Mouse (Mus musculus): ENCODE results near the gene Fbxl17. TPM values are rescaled to one million over a fixed set of nuclear protein-coding genes. Genes with fewer than 3 reads are reported as not detected.

The Fbxl17 gene
- polyA plus RNA-seq, 1 experiment from 2014 or later: 4.3 TPM

DNA sequence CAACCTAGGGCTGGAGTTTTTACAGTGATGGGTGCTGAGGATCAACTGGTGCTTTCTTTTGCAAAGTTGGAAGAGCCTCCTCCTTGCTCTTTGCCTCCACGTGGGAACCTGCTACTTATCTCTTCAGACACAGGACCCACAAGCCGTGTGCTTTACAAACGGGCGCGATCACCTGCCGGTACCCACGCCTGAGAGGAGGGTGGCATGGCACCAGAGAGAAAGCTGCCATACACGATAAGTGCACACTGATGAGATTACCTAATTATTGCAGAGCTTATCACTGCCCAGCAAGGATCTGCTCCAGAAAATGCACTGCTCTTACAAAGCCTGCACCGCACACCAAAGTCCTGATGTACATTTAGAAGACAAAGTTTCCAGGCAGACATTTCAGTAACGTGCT, 187.5 kb downstream of the Fbxl17 start:
- no peaks in the 10 kb centered on the region for H3K4me1 ChIP-seq (replicated peaks; ENCODE audit: control insufficient read depth, insufficient read depth, low read length)
- no peak overlapping the region for H3K4me2 ChIP-seq (replicated peaks; ENCODE audit: low read depth)
- no peak for ATAC-seq
- H3K9me3 ChIP-seq (ENCODE audit: control insufficient read depth): no peaks in the 10 kb centered on the region
- no peaks in the 10 kb centered on the region for H3K27me3 ChIP-seq (replicated peaks; ENCODE audit: control insufficient read depth, insufficient read depth, low read length)
- no peak overlapping the region for H3K4me3 ChIP-seq (ENCODE audit: low read depth, low read length)
- no peak overlapping the region for H3K9ac ChIP-seq (ENCODE audit: low read depth, low read length)
- H3K27ac ChIP-seq (ENCODE audit: low read depth, low read length): no peak overlapping the region
- WGBS: 85% methylated on average over 10 of the region's 10 CpGs
- no peak for TF ChIP-seq CTCF (IDR thresholded peaks at IDR 0.05; ENCODE audit: low read depth)
- no peaks in the 10 kb centered on the region for H3K36me3 ChIP-seq (ENCODE audit: control insufficient read depth, insufficient read depth)

- 81% methylated on average over 3 of the region's 3 CpGs for WGBS
- no peak overlapping the region for H3K4me2 ChIP-seq (replicated peaks; ENCODE audit: low read depth)
- no peaks in the 10 kb centered on the region for H3K4me1 ChIP-seq (replicated peaks; ENCODE audit: control insufficient read depth, insufficient read depth, low read length)
- no peak overlapping the region for H3K9ac ChIP-seq (ENCODE audit: low read depth, low read length)
- no peak for ATAC-seq
- no peaks in the 10 kb centered on the region for H3K27me3 ChIP-seq (replicated peaks; ENCODE audit: control insufficient read depth, insufficient read depth, low read length)
- no peak overlapping the region for H3K4me3 ChIP-seq (ENCODE audit: low read depth, low read length)
- no peak for TF ChIP-seq CTCF (IDR thresholded peaks at IDR 0.05; ENCODE audit: low read depth)
- no peaks in the 10 kb centered on the region for H3K9me3 ChIP-seq (ENCODE audit: control insufficient read depth)
- H3K36me3 ChIP-seq (ENCODE audit: control insufficient read depth, insufficient read depth): no peaks in the 10 kb centered on the region
- no peak overlapping the region for H3K27ac ChIP-seq (ENCODE audit: low read depth, low read length)
Observed at GRCm38 (mm10) chr17:63311613-63312012, 188.2 kb downstream of the Fbxl17 start.

DNA sequence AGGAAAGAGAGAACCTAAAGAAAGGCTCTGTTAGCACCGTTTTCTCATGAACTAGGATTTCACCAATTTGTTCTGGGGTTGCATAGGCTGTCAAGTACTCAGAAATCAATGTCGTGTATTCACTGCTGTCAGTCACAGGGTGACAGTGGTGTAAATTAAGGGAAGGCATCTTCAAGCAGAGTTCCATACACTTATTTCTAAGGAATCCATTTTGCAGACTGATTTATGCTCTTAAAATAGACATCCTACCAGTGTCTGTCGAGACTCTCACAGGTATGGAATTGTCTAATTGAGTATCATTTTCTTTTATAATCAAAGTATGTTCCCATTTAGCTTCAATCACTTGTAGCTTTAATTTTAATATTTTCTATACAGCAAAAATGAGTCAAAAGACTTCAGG, 189.8 kb downstream of the Fbxl17 start:
- no peak overlapping the region for H3K4me3 ChIP-seq (ENCODE audit: low read depth, low read length)
- H3K4me2 ChIP-seq (replicated peaks; ENCODE audit: low read depth): no peak overlapping the region
- H3K9ac ChIP-seq (ENCODE audit: low read depth, low read length): no peak overlapping the region
- H3K36me3 ChIP-seq (ENCODE audit: control insufficient read depth, insufficient read depth): no peaks in the 10 kb centered on the region
- no peak for TF ChIP-seq CTCF (IDR thresholded peaks at IDR 0.05; ENCODE audit: low read depth)
- H3K27ac ChIP-seq (ENCODE audit: low read depth, low read length): no peak overlapping the region
- no peaks in the 10 kb centered on the region for H3K9me3 ChIP-seq (ENCODE audit: control insufficient read depth)
- no peaks in the 10 kb centered on the region for H3K4me1 ChIP-seq (replicated peaks; ENCODE audit: control insufficient read depth, insufficient read depth, low read length)
- 80% methylated on average over 3 of the region's 3 CpGs for WGBS
- no peaks in the 10 kb centered on the region for H3K27me3 ChIP-seq (replicated peaks; ENCODE audit: control insufficient read depth, insufficient read depth, low read length)
- no peak for ATAC-seq

GRCm38 (mm10) chr17:63303862-63304261, 196.0 kb downstream of the Fbxl17 start:
- no peak overlapping the region for H3K4me3 ChIP-seq (ENCODE audit: low read depth, low read length)
- no peaks in the 10 kb centered on the region for H3K36me3 ChIP-seq (ENCODE audit: control insufficient read depth, insufficient read depth)
- no peak for TF ChIP-seq CTCF (IDR thresholded peaks at IDR 0.05; ENCODE audit: low read depth)
- no peaks in the 10 kb centered on the region for H3K27me3 ChIP-seq (replicated peaks; ENCODE audit: control insufficient read depth, insufficient read depth, low read length)
- H3K27ac ChIP-seq (ENCODE audit: low read depth, low read length): no peak overlapping the region
- no peaks in the 10 kb centered on the region for H3K4me1 ChIP-seq (replicated peaks; ENCODE audit: control insufficient read depth, insufficient read depth, low read length)
- H3K9ac ChIP-seq (ENCODE audit: low read depth, low read length): no peak overlapping the region
- H3K9me3 ChIP-seq (ENCODE audit: control insufficient read depth): no peaks in the 10 kb centered on the region
- 58% methylated on average over 4 of the region's 4 CpGs for WGBS
- ATAC-seq: no peak
- H3K4me2 ChIP-seq (replicated peaks; ENCODE audit: low read depth): no peak overlapping the region

- WGBS: 85% methylated on average over 12 of the region's 12 CpGs
- no peak for TF ChIP-seq CTCF (IDR thresholded peaks at IDR 0.05; ENCODE audit: low read depth)
- no peaks in the 10 kb centered on the region for H3K27me3 ChIP-seq (replicated peaks; ENCODE audit: control insufficient read depth, insufficient read depth, low read length)
Observed at GRCm38 (mm10) chr17:63301822-63302393, 197.9 kb downstream of the Fbxl17 start.

GRCm38 (mm10) chr17:63295471-63295870, 204.3 kb downstream of the Fbxl17 start:
- H3K4me1 ChIP-seq (replicated peaks; ENCODE audit: control insufficient read depth, insufficient read depth, low read length): no peaks in the 10 kb centered on the region
- no peak overlapping the region for H3K4me3 ChIP-seq (ENCODE audit: low read depth, low read length)
- ATAC-seq: no peak
- H3K4me2 ChIP-seq (replicated peaks; ENCODE audit: low read depth): no peak overlapping the region
- 42% methylated on average over 2 of the region's 2 CpGs for WGBS
- no peak overlapping the region for H3K9ac ChIP-seq (ENCODE audit: low read depth, low read length)
- H3K36me3 ChIP-seq (ENCODE audit: control insufficient read depth, insufficient read depth): no peaks in the 10 kb centered on the region
- H3K27me3 ChIP-seq (replicated peaks; ENCODE audit: control insufficient read depth, insufficient read depth, low read length): no peaks in the 10 kb centered on the region
- no peaks in the 10 kb centered on the region for H3K9me3 ChIP-seq (ENCODE audit: control insufficient read depth)
- TF ChIP-seq CTCF (IDR thresholded peaks at IDR 0.05; ENCODE audit: low read depth): no peak
- H3K27ac ChIP-seq (ENCODE audit: low read depth, low read length): no peak overlapping the region

More at GRCm38 (mm10) chr17:63301822-63302393, 197.9 kb downstream of the Fbxl17 start:
- no peak for ATAC-seq
- Histone ChIP-seq H3K4me2 (replicated peaks; ENCODE audit: low read depth) (no peak overlapping the region), H3K9ac (ENCODE audit: low read depth, low read length) (no peak overlapping the region), H3K4me1 (replicated peaks; ENCODE audit: control insufficient read depth, insufficient read depth, low read length) (no peaks in the 10 kb centered on the region), H3K27ac (ENCODE audit: low read depth, low read length) (no peak overlapping the region), H3K36me3 (ENCODE audit: control insufficient read depth, insufficient read depth) (no peaks in the 10 kb centered on the region), H3K4me3 (ENCODE audit: low read depth, low read length) (no peak overlapping the region), H3K9me3 (ENCODE audit: control insufficient read depth) (no peaks in the 10 kb centered on the region)

DNA sequence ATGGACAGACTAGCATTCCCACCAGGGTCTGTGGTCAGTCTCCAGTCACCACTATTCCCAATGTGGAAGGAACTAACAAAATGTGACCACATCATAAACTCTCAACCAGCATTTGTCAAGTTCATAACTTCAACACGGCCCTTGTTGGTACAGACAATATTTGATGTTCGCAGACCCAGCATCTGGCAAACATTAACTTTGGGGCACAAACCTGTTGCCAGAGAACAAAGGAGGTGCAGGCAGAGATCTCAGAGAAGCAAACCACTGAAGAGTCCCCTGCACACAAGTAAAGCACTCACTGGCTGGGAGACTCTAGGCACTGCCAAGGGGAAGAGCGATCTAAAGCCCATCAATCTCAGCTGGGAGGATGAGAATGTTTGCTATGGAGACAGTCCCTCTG, 204.9 kb downstream of the Fbxl17 start:
- no peak overlapping the region for H3K27ac ChIP-seq (ENCODE audit: low read depth, low read length)
- no peak overlapping the region for H3K4me3 ChIP-seq (ENCODE audit: low read depth, low read length)
- no peaks in the 10 kb centered on the region for H3K36me3 ChIP-seq (ENCODE audit: control insufficient read depth, insufficient read depth)
- no peak for ATAC-seq
- no peak for TF ChIP-seq CTCF (IDR thresholded peaks at IDR 0.05; ENCODE audit: low read depth)
- WGBS: 43% methylated on average over 3 of the region's 3 CpGs
- H3K27me3 ChIP-seq (replicated peaks; ENCODE audit: control insufficient read depth, insufficient read depth, low read length): no peaks in the 10 kb centered on the region
- no peaks in the 10 kb centered on the region for H3K4me1 ChIP-seq (replicated peaks; ENCODE audit: control insufficient read depth, insufficient read depth, low read length)
- H3K9me3 ChIP-seq (ENCODE audit: control insufficient read depth): no peaks in the 10 kb centered on the region
- H3K4me2 ChIP-seq (replicated peaks; ENCODE audit: low read depth): no peak overlapping the region
- H3K9ac ChIP-seq (ENCODE audit: low read depth, low read length): no peak overlapping the region

Measured in intestine, postnatal 0 days (tissue).